Mouse (Mus musculus) c-Kit-positive CD71-positive TER-119-negative erythroid progenitor cells, embryonic 14.5 days (primary cell): ENCODE data around the gene Atp8b2.

Experiments
- DNase-seq: peaks from one replicate; pipeline ENCODE4 v3.0.0-alpha.2; 2013; ENCODE audit warnings: low read depth

Atp8b2 gene

DNA sequence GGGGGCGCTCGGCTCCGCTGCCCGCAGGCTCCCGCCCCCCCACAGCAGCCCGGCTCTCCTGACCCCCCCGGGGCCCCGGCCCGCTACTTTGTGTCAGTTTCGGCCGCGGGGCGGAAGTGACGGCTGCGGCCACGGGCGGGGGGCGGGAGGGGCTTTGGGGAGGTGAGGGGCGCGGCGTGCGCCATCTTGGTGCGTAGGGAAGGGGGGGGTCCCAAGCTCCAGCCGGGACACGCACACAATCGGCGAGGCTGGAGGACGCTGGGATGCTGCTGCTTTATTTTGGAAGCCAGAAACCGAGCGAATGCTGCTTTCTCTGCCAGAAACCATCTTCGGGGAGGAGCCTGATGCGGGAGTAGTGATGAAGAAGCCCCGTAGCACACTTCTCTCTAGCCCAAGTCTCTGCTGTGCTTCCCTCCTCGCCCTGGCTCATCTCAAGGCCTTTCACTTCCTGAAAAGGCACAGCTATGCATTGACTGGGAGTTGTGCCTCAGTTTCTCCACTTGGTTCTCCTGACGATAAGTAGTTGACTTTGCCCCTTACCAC is at the start of gene Atp8b2:
Atp8b2 (minus strand) TSS at position 288 of the 543 bp plus-strand sequence.
- no peak for DNase-seq

DNA sequence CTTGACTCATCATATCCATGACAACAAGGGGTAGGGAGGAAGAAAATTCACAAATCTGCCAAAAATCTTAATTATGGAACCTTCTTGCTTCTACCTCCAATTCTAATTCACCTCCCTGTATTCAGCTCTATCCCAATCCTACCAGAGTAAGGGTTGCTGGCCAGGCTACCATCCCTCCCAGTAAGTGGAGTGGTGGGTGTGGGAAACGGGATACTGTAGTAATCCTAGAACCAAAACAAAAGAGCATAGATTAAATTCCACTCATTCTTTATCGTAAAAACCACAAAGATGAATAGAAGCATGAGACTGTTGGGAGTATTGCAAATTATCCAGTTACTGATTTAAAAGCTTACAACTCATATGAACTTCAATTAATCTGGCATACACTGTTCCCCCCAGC is 47.0 kb upstream of the Atp8b2 start:
- no peak for DNase-seq

DNA sequence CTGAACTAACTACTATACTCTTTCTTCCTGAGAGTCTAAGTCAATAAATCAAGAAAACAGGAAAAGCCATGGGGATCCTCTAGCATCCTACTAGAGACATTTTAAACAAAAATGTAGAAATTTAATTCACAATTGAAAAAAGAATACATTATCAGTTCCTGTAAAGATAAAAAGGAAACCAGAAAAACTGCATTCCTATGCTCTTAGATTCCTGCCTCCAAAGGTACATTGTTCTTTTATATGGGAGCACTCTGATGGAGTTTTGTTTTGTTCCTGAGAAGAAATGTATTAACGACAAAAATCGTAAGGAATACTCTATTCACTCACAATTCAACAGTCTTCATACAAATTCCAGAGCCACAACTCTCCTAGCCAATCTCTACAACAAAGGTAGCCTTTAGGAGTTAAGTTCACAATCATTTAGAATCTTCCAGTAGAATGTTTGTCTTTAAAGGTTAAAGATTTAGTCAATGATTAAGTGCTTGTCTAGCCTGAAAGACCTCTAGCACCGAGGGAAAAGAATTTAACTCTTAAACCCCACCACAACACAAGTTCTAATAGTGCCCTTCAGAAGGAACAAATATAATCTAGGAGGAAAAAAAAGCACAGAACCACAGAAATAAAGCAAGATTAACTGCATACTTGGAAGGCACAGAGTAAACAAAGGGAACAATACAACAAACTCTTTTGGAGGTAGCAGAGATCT is 40.9 kb upstream of the Atp8b2 start:
- no peak for DNase-seq

DNA sequence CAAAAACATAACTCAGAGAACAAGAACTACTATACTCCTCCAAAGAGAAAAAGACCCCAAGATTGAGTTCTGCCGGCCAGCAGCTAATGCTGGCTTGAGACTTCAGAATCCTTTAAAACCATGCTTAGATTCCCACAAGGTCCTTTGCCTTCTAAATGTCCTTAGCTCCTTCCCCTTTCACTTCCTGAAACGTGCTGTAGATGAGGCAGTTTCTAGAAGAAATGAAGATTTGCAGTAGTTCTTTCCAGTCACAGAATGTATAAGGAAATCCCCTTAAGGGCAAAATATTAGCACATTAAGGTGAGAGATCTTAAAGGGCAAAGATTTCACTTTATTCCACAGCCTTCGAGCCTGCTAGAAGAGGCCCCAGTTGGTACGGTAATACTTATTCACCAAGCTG is 36.5 kb upstream of the Atp8b2 start:
- DNase-seq: no peak

DNA sequence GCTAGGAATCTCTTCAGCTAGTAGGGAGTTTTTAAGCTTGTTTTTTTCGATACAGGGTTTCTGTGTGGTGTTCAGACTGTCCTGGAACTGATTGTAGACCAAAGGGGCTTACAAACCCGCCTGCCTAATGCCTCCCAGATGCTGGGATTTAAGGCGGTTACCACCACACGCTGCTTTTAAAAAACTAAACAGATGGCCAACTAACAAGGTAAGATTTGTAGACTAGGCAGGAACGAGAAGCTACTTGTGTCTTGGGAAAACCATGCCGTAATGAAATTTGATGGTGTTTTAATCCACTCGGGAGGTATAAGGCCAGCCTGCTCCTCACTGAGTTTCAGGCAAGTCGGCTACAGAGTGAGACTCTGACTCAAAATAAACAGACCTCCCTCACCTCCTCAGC is 35.8 kb upstream of the Atp8b2 start:
- DNase-seq: no peak

DNA sequence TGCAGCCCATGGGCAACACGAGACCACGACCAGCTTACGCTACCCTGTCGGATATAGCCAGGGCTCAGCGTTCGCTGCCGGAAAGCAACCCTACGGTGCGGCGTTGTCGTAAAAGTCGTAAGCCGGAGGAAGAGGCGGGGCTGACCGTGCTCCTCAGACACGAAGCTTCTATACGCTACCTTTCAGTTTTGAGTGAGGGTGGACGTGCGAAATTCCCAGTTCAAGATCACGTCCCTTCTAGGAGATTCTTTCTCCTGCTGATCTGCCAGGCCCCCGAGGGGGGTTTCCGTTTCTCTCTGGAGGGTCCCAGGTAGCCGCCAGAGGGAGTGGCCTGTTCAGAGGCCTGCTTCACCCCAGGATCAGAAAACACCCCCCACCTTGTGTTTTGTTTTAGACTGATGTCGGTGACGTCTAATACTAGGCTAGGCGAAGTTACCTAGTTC is 35.3 kb upstream of the Atp8b2 start, which contains the start of gene Hax1:
Hax1 (minus strand) TSS at position 169 of the 443 bp plus-strand sequence.
- DNase-seq: peak; percentile 91

DNA sequence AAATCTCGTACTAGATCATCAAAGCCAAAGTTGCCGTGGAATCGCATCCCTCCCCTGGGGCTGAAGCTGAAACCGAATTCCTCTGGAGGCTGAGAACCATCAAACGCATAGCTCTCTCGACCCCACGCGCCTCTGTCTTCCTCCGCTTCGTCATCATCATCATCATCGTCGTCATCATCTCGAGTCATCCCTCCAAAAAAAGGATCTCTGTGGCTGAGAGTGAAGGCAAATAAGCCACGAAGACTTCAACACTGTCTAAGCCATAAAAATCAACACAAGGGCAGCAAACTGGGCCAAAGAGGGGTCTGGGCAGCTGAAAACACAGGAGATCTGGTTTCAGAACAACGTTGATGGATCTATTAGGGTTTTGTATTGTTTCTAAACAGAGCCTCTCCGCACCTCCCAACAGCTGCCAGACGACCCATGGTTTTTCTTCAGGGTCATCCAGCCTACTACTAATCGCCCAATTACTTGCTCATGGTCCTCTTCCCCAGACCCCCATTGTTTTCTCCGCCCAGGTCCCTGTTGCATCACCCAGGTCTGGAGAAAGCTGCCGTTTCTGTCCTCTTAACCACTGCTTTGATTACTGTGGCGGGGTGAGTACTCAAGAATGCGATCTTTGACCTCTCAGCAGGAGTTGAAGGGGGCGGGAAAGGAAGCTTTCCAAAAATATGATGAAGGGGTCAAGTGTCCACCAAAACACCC is 34.6 kb upstream of the Atp8b2 start:
- DNase-seq: peak; percentile 47

DNA sequence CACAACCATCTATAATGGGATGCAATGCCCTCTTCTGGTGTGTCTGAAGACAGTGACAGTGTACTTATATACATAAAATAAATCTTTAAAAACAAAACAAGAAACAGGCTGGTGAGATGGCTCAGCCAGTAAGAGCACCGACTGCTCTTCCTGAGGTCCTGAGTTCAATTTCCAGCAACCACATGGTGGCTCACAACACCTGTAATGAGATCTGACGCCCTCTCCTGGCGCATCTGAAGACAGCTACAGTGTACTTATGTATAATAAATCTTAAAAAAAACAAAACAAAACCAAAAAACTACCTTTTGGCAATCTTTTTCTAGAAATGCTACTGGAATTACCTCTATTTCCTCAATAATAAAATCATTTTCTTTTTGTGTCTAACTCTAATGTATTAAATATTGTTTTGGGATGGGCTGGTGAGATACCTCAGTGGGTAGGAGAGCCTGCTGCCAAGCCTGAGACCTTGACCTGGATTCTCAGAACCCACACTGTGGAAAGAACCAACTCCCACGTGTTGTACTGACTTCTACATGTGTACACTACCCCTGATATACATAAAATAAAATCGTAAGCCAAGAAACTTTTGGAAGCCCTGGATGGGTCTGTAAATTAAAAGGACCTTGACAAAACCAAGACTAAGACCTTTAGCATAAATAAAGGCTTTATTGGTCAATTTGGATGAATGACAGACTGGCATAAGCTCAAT is 31.7 kb upstream of the Atp8b2 start:
- no peak for DNase-seq

DNA sequence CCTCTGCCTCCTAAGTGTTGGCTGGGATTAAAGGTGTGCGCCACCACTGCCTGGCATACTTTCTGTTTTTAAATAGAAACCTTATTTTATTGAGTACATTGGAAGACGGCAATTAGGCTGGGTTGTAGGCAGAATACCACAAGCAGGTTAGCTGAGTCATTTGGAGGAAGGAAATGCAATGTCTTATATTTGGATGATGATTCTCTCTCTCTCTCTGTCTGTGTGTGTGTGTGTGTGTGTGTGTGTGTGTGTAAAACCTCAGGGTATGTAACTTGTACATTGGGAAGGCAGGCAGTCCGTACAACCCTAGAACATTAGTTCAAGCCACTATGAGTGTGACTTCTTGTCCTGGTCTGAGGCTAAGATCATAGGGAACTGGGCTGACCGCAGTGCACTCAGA is 24.5 kb upstream of the Atp8b2 start:
- DNase-seq: no peak

DNA sequence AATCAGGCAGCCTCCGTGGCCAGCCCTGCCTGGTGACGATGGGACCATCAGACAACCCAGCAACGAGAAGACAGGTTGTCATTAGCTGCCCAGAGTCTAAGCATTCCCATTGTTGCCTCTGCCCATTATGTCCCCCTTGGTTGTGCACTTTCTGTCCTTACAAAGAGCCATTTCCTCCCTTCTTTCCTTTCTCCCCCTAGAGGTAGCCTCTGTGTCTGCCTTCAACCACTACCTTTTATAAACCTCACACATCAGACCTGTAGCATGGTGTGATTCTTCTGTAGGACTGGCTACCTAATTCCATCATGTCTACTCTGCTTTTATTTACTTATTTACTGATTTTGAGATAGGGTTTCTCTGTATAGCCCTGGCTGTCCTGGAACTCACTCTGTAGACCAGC is 23.9 kb upstream of the Atp8b2 start:
- DNase-seq: no peak

DNA sequence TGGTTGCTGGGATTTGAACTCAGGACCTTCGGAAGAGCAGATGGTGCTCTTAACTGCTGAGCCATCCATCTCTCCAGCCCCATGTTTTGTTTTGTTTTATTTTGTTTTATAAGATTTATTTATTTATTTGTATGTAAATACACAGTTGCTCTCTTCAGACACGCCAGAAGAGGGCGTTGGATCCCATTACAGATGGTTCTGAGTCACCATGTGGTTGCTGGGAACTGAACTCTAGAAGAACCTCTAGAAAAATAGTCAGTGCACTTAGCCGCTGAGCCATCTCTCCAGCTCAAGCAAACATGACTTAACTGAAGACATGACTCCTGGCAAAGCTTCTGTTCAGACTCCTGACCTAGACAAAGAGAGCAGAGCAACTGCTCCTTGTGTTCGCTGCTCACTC is 19.1 kb upstream of the Atp8b2 start:
- DNase-seq: no peak

DNA sequence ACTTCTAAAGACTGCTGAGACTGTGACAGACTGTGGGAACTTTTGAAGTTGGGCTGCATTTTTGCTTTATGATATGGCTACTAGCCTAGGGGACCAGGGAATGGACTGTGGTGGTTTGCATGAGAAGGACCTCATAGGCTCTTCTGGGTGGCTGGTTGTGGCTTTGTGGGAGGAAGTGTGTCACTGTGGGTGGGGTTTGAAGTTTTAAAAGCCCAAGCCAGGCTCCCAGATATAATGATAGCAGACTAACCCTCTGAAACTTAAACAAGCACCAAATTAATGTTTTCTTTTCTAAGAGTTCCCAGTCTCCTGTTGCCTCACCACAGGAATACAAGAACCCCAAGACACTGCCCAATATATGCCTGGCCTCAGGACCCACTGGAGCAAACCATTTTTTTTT is 13.6 kb upstream of the Atp8b2 start:
- DNase-seq: no peak

DNA sequence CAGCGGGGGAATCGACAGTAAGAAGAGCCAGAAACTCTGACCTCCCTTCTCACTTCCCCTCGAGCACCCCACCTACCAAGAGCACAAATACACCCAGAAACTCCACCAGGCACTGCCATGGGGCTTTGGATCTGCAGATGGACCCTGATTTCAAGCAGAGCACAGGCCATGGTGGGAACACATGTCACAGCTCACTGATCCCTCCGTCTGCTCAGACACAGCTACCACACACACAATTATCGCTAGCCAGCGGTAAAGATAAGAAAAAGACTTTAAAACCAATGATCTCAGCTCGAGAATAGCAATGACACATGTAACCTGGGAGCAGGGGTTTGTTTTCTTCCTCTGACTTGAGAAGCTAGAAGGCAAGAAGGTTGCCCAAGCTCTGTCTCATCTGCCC is 5.2 kb upstream of the Atp8b2 start:
- DNase-seq: no peak

DNA sequence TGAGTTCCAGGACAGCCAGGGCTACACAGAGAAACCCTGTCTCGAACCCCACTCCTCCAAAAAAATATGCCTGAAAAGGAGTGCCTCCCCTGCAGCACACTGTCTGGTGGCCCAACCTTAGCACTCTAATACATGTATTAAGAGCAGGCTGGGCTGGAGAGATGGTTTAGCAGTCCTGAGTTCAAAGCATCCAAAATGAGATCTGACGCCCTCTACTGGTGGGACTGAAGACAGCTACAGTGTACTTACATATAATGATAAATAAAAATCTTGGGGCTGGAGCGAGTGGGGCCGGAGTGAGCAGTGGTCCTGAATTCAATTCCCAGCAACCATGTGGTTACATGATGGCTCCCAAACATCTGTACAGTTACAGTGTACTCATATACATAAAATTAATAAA is 3.6 kb upstream of the Atp8b2 start:
- peak; percentile 38 for DNase-seq

DNA sequence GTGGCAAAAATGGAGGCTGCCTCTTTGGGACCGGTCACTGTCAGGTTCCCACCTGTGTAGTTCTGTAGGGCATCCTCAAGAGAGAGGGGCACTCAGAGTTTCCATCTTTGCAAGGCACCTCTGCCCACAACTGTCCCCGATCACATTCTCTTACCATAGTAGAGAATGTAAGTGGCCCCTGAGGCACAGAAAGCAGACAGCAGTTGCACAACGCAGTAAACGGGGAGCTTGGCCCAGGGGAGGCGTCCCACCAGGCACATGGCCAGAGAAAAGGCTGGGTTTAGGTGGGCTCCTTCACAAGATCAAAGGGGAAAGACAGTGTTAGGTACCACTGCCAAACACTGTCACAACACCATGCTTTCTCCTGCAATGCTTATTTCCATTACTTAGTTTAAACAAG is 2.7 kb upstream of the Atp8b2 start:
- DNase-seq: no peak

DNA sequence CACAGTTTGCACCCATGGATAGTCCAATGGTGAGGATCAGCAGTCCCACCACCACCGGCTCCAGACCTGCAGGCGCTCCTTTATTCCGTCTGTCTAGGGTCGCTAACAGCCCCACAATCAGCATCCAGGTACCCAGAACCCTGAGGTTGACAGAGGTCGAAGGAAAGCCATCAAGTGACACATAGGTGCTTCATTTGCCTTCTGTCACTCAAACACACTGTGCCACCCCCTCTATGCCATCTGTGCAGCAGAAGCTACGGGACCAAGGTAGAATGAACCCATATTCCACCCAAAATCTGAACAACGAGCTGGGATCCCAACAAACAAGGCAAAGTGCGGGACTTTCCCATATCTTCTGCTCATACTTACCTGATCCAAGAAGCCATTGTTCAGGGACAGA is 2.2 kb upstream of the Atp8b2 start:
- DNase-seq: no peak

DNA sequence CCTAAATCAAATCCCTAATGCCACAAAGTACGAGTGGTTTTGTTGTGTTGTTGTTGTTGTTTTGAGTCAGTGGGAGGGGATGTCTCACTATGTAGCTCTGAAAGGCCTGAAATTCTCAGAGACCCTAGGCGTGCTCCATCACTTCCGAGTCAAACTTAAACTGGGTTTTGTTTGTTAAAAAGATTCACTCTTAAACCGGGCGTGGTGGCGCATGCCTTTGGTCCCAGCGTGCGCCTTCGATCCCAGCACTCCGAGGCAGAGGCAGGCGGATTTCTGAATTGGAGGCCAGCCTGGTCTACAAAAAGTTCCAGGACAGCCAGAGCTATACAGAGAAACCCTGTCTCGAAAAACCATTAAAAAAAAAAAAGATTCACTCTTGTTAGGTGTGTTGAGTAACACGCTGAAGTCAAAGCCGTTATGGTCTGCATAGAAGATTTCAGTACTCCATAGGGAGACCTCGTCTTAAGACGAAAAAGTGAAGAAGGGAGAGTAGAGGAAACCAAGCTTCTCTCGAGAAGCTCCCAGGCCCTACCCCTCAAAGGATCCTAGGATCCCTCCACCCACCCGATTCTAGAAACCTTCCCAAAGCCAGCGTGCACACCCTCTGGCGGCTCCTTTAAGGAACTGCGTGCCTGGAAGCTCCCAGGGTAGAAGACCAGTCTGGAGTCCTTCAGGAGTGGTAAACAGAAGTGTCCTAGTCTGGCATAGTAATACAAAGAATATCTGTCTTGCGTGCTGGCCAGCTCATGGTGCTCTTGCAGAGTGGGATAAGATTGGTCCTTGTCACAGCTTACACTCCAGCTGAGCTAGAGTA is 825 bp upstream of the Atp8b2 start:
- DNase-seq: peak; percentile 34

DNA sequence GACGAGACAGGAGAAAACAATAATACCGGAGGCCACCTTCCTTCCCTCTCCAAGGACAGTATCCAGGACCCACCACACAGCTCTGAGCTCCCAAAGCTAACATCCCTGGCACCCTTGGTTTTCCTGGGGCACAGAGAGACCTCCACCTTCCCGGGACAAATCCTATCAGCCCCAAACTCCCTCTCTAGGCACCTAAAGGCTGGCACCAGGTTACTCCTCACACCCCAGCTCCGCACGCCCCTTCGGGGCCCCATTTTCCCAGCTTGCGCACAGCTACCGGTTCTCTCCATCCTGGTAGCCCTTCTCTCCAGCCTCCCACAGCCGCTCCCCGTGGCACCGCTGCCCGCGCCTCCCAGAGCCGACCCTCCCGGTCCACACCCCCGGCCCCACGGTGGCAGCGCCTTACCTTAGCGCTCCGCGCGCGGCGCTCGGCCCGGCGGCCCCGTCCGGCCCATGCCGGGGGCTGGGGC is 522 bp downstream of the Atp8b2 start:
- DNase-seq: no peak

DNA sequence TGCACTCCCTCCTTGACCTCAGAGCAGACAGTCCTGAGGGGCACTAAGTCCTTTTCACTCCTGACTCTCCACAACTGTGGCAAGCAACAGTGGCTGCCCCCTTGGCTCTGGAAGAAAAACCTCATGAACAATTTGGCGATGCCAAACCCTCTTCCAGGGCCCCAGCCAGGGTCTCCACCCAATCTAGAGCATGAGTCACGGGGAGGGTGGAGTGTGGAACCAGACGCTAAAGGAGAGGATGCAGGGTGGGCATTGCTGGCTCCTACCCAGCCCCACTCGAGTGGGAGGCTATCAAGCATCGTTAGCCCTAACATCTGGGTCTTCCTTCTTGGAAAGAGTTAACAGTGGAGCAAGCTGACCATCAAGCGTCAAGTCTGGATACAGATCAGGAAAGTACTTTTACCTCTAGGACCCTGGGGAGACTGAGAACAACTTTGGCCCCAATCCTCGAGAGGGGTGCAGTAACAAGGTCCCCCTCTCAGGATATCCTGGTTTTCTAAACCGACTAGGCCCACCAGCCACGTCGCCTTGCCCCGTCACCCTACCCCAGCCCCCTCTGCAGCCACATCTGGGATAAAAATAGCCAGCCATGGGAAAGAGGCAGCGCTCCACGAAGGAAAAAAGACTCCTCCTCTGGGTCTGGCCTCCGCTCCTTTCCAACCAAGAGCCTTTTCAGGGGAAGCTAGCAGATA is 1.1 kb downstream of the Atp8b2 start:
- DNase-seq: no peak

DNA sequence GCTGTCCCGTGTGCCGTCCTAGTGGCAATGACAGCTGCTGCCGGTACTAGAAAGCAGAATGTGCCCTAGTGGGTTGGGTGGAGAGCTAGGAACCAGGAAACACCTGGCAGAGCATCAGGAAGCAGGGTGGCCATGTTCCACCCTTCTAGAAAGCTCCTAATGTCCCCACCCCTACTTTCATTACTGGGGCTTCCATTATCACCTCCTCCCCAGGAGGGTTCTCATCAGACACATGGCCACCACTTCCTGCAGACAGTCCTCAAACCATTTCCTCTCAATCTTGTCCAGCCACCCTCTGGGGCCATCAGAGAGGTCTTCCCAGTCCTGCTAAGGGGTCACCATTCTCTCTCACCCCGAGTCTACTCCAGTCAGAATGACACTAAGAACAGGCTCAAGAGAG is 1.9 kb downstream of the Atp8b2 start:
- no peak for DNase-seq

DNA sequence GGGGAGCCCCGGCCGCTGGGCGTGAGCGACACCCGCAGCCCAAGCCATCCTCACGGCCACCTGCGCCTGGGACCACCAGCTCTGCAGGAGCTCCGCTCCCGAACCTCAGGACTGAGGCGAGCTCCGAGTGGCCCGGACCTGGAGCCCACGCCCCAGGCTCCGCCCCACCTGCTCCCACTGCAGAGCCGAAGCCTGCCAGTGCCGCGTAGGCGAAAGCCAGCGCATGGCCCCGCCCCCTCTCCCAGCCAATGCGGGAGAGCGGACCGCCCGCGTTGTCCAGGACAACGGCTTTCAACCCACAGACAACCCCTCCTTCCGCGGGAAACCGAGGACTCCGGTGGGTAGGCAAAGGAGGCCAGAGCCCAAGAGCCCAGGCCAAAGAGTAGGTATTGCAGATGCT is 2.8 kb downstream of the Atp8b2 start:
- peak; percentile 48 for DNase-seq
